Mouse (Mus musculus) hindbrain, postnatal 0 days (tissue): ENCODE results near the gene Ggact. TPM values are rescaled to one million over a fixed set of nuclear protein-coding genes. Genes with fewer than 3 reads are reported as not detected.

Source experiments
- ATAC-seq: fragments of 200-750 bp; cut with Nextera tagmentation; 2 replicates; pipeline ENCODE4 v1.8.0; 2017; ENCODE audit warnings: mild to moderate bottlenecking, moderate TSS enrichment, moderate library complexity
- DNase-seq: peaks from one replicate; pipeline ENCODE4 v3.0.0-alpha.2; 2015; ENCODE audit warnings: low spot score
- H3K27ac ChIP-seq: fragments of 300-500 bp; sonication (generic); 2 replicates; pipeline ENCODE4 v1.5.1; 2014; ENCODE audit warnings: mild to moderate bottlenecking
- H3K27me3 ChIP-seq: fragments of 300-500 bp; sonication (generic); 2 replicates; pipeline ENCODE4 v1.6.1; 2014; ENCODE audit warnings: low read length, mixed read lengths; ENCODE audit not compliant: insufficient read depth
- H3K36me3 ChIP-seq: fragments of 300-500 bp; sonication (generic); 2 replicates; pipeline ENCODE4 v1.6.1; 2014; ENCODE audit warnings: low read length, mixed read lengths; ENCODE audit not compliant: insufficient read depth
- H3K4me1 ChIP-seq: fragments of 300-500 bp; sonication (generic); 2 replicates; pipeline ENCODE4 v1.6.1; 2014; ENCODE audit warnings: antibody characterized with exemption, low read length, mixed read lengths; ENCODE audit not compliant: insufficient read depth
- H3K4me2 ChIP-seq: fragments of 300-500 bp; sonication (generic); 2 replicates; pipeline ENCODE4 v1.6.1; 2014; ENCODE audit warnings: low read depth, mild to moderate bottlenecking, low read length, moderate library complexity, mixed read lengths
- H3K4me3 ChIP-seq: fragments of 300-500 bp; sonication (generic); 2 replicates; pipeline ENCODE4 v1.5.1; 2014; ENCODE audit warnings: low read length
- H3K9ac ChIP-seq: fragments of 300-500 bp; sonication (generic); replicated peaks from 2 replicates; pipeline ENCODE4 v1.6.1; 2014; ENCODE audit warnings: mild to moderate bottlenecking, low read length, moderate library complexity, mixed read lengths
- H3K9me3 ChIP-seq: fragments of 300-500 bp; sonication (generic); 2 replicates; pipeline ENCODE4 v1.6.1; 2016; ENCODE audit warnings: low read length, mixed read lengths
- CTCF ChIP-seq: IDR thresholded peaks from 2 replicates; pipeline ENCODE4 v1.5.1; 2016; ENCODE audit warnings: antibody characterized with exemption, control low read depth, low read depth
- WGBS: fragments of 180-500 bp; shearing (Covaris S2); extraction: QIAGEN DNeasy Blood & Tissue Kit; methylation state at CpG from one replicate; pipeline ENCODE4 v1.1.7; 2014; 5-methylcytosine and 5-hydroxymethylcytosine counted together
- polyA plus RNA-seq: library from polyadenylated mRNA; unstranded; fragments of >200 nt; fragmentation: Nextera tagmentation; extraction: Ambion mirVana; gene quantifications from 2 replicates; pipeline ENCODE4 v1.2.1, GENCODE M21; 2015
- total RNA-seq: library from RNA; depleted of rRNA; stranded (reverse); fragments of >200 nt; gene quantifications from 2 replicates; pipeline ENCODE4 v1.2.3, GENCODE M21; 2014

The Ggact gene
- total and polyA plus RNA-seq, 2 experiments from 2014 or later, result 29.1 to 36.5 TPM

DNA sequence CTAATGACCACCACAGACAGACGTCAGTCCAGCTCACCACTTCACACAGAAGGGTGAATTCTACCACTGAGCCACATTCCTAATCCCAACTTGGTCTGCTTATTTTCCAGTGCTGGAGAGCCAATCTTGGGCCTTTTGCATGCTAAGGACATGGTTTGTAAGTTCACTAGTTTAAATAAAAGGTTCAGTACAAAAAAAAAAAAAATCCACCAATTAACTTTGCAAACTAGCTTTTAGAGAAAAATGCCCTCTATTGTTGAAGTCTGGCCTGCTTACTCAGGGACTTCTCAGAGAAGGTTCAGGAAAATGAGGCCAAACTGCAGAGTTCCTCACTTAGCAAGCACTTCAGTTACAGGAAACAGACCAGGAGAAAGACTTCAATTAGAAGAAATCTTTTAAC, 1.4 kb downstream of the Ggact start:
- TF ChIP-seq CTCF, result no peak
- Histone ChIP-seq H3K4me2 (peak overlapping the region; percentile 96), H3K4me3 (peak overlapping the region; percentile 68), H3K27ac (peak overlapping the region; percentile 65; the same call in 1 of the 2 replicates), H3K9me3 (no peaks in the 10 kb centered on the region; the same call in 1 of the 2 replicates), H3K27me3 (no peaks in the 10 kb centered on the region), H3K36me3 (no peaks in the 10 kb centered on the region), H3K9ac (no peak overlapping the region), H3K4me1 (no peaks in the 10 kb centered on the region; the same call in 1 of the 2 replicates)
- 44% methylated on average over 1 of the region's 1 CpGs for WGBS
- DNase-seq, result no peak
- no peak for ATAC-seq

DNA sequence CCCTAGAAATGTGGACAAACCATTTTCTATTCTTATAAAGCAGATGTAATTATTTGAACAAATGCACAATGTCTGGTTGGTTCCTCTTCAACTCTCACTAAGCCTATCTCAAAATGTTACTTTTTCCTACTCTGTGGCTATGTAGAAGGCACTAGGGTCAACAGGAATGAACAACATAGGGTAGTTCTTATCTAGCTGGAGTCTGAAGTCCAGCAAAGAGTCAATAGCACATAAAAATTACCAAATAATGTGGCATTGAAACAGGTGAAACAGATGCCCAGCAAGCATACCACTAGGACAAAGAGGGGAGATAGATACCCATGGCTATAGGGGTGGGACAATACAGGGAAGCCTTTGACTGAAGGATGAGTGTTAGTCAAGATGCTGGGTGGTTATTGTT, 2.3 kb downstream of the Ggact start:
- H3K36me3 ChIP-seq, result no peaks in the 10 kb centered on the region
- no peaks in the 10 kb centered on the region for H3K27me3 ChIP-seq
- H3K27ac ChIP-seq, result no peak overlapping the region
- 0 out of 2 replicates have a peak overlapping the region, but pooled peaks have one; percentile 96 for H3K4me2 ChIP-seq
- no peak overlapping the region for H3K9ac ChIP-seq
- DNase-seq (no peak), ATAC-seq (no peak)
- H3K4me3 ChIP-seq, result no peak overlapping the region
- no peak for TF ChIP-seq CTCF
- no peaks in the 10 kb centered on the region; the same call in 1 of the 2 replicates for H3K9me3 ChIP-seq
- no peaks in the 10 kb centered on the region; the same call in 1 of the 2 replicates for H3K4me1 ChIP-seq

DNA sequence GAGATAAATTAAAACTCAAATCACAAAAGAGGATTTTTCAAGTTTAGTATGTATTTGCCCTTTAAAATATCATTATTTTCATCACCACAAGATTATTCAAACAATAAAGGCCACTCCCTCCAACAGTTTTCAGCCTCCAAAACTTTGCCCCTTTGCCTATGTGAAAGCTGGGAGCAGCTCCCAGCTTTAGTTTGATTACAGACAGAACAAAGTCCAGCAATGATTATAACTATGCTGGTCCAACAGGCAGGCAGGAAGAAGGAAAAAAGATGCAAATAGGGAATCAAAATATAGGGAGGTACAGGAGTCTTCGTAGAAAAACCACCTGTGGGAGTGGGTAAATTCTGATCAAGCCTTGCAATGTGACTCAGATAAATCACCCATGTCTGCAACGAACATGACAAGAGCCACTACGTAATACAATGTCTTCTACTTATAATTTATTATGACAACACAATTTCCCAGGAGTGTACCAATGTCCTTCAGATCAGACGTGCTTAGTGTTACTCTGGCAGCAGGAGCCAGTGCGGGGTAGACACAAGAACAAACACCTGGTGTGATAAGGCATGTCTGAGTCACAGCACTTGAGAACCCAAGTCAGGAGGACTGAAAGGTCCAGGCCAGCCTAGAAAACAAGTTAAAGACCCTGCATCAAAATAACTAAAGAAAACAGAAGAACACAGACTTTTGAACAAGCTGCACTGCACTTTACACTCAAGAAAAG, 4.0 kb downstream of the Ggact start:
- Histone ChIP-seq H3K9me3 (no peaks in the 10 kb centered on the region; the same call in 1 of the 2 replicates), H3K27me3 (no peaks in the 10 kb centered on the region), H3K4me1 (no peaks in the 10 kb centered on the region; the same call in 1 of the 2 replicates), H3K27ac (no peak overlapping the region), H3K4me3 (no peak overlapping the region), H3K36me3 (no peaks in the 10 kb centered on the region), H3K4me2 (no peak overlapping the region), H3K9ac (no peak overlapping the region)
- TF ChIP-seq CTCF, result no peak
- 82% methylated on average over 5 of the region's 5 CpGs for WGBS
- ATAC-seq, result no peak
- DNase-seq, result no peak

DNA sequence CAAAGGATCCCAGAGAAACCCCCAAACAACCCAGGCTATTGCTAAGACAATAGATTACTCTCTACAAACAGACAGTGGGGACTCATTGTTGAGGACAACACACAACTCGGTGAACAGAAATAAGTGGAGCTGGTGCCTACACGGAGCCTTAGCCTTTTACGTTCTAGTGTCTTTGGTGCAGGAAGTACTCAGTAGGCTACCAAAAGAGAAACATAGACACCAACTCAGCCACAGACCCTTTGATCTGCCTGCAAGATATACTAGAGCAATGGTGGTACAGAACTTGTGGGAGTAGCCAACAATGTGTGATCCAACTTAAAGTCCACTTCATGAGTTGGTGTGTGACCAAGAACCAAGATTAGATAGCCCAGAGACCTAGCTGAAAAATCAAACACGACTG, 5.5 kb downstream of the Ggact start:
- no peak overlapping the region for H3K9ac ChIP-seq
- ATAC-seq, result no peak
- no peak overlapping the region for H3K27ac ChIP-seq
- DNase-seq, result no peak
- WGBS, result 94% methylated on average over 4 of the region's 4 CpGs
- no peaks in the 10 kb centered on the region; the same call in 1 of the 2 replicates for H3K9me3 ChIP-seq
- H3K36me3 ChIP-seq, result no peaks in the 10 kb centered on the region
- no peaks in the 10 kb centered on the region for H3K27me3 ChIP-seq
- peaks cover under 1% of the 10 kb centered on the region; the same call in 1 of the 2 replicates for H3K4me1 ChIP-seq
- H3K4me2 ChIP-seq, result no peak overlapping the region
- no peak overlapping the region for H3K4me3 ChIP-seq
- no peak for TF ChIP-seq CTCF

DNA sequence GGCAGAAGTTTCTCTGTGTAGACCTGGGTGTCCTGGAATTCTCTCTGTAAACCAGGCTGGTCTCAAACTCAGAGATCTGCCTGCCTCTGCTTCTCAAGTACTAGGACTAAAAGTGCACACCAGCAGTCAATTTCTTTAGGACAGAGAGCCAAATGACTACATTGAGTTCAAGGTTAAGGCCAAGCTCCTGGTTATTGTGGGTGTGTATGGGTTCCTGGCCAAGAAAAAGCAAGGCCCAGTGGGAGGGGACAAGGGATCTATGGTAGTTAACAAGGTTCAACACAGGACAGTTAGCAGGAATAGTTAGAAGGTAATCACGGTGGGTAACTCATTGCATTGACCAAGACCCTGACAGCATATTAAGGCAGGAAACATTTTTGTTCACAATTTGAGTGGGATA, 8.6 kb downstream of the Ggact start:
- Histone ChIP-seq H3K9ac (no peak overlapping the region), H3K9me3 (no peaks in the 10 kb centered on the region; the same call in 1 of the 2 replicates), H3K27ac (no peak overlapping the region), H3K4me3 (no peak overlapping the region), H3K4me2 (no peak overlapping the region), H3K27me3 (no peaks in the 10 kb centered on the region), H3K4me1 (peaks cover 5% of the 10 kb centered on the region; the same call in 1 of the 2 replicates), H3K36me3 (no peaks in the 10 kb centered on the region)
- TF ChIP-seq CTCF, result no peak
- no peak for DNase-seq
- no peak for ATAC-seq
- 95% methylated on average over 1 of the region's 1 CpGs for WGBS

DNA sequence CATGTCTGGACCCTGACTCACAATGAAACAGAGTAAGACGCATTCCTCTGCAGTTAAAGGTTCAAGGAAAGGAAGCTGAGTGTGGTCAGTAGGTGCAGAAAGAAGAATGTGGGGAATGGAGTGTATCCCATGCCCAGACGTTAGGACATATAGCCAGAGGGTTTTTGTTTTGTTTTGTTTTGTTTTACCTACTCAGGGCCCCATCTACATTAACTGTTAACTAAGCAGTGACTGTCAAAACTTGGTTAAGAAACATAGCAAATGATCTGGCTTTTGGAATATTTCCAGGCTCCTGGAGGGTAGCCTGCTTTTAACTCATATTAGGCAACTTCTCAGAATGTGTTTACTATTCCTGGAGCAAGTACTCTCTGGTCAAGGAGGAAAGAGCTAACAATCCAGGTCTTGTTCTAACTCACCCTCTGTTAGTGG, 9.6 kb downstream of the Ggact start:
- Histone ChIP-seq H3K36me3 (no peaks in the 10 kb centered on the region), H3K4me2 (no peak overlapping the region), H3K4me1 (peaks cover 5% of the 10 kb centered on the region; the same call in 1 of the 2 replicates), H3K27ac (peak overlapping the region; percentile 11; the same call in 1 of the 2 replicates), H3K9me3 (no peaks in the 10 kb centered on the region; the same call in 1 of the 2 replicates), H3K27me3 (no peaks in the 10 kb centered on the region), H3K9ac (no peak overlapping the region), H3K4me3 (no peak overlapping the region)
- 69% methylated on average over 2 of the region's 2 CpGs for WGBS
- no peak for TF ChIP-seq CTCF
- ATAC-seq (no peak), DNase-seq (no peak)

DNA sequence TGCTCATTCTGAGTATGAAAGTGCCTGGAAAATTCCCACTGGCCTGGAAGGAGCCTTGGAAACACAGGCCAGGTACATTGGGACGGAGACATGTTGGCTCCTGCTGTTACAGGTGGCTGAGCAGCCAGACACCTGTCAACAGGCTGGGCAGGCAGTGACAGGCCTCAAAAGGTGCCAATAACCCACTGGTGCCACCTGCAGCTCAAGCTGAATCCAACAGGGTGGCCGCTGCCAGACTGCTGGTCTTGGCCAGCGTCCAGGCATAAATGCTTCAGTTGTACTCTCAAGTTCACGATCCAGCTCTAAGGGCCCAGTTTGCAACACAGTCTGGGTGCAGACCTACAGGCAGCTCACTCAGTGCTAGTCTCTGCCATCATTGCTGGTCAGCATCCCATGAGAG, 10.7 kb downstream of the Ggact start:
- DNase-seq (peak; percentile 71), ATAC-seq (peak; percentile 59; the same call in 1 of the 2 replicates)
- Histone ChIP-seq H3K4me3 (no peak overlapping the region), H3K4me2 (no peak overlapping the region), H3K27ac (no peak overlapping the region; the same call in 1 of the 2 replicates), H3K9me3 (no peaks in the 10 kb centered on the region; the same call in 1 of the 2 replicates), H3K27me3 (no peaks in the 10 kb centered on the region), H3K9ac (no peak overlapping the region), H3K36me3 (no peaks in the 10 kb centered on the region), H3K4me1 (peaks cover 5% of the 10 kb centered on the region; the same call in 1 of the 2 replicates)
- TF ChIP-seq CTCF, result peak; percentile 63
- WGBS, result 38% methylated on average over 4 of the region's 4 CpGs
